Mouse (Mus musculus) midbrain, postnatal 0 days (tissue): Measurements from ENCODE around the gene Gm20388. TPM values are rescaled to one million over a fixed set of nuclear protein-coding genes. Genes with fewer than 3 reads are reported as not detected.
A peak's percentile ranks its signal among the peaks of the same experiment; 100 is the strongest.

Source experiments
- ATAC-seq: fragments of 200-750 bp; cut with Nextera tagmentation; 2 replicates; pipeline ENCODE4 v1.8.0; 2017; ENCODE audit warnings: moderate number of reproducible peaks, mild to moderate bottlenecking, moderate TSS enrichment, moderate library complexity; ENCODE audit not compliant: low FRiP score
- DNase-seq: peaks from one replicate; pipeline ENCODE4 v3.0.0-alpha.2; 2015; ENCODE audit warnings: low spot score
- H3K27ac ChIP-seq: fragments of 300-500 bp; sonication (generic); 2 replicates; pipeline ENCODE4 v1.5.1; 2014; ENCODE audit warnings: low read depth, mild to moderate bottlenecking, low read length, mixed read lengths
- H3K27me3 ChIP-seq: fragments of 300-500 bp; sonication (generic); 2 replicates; pipeline ENCODE4 v1.6.1; 2014; ENCODE audit warnings: low read length, control low read depth, mixed read lengths; ENCODE audit not compliant: insufficient read depth
- H3K36me3 ChIP-seq: fragments of 300-500 bp; sonication (generic); 2 replicates; pipeline ENCODE4 v1.6.1; 2014; ENCODE audit warnings: low read length, control low read depth, mixed read lengths; ENCODE audit not compliant: insufficient read depth
- H3K4me1 ChIP-seq: fragments of 300-500 bp; sonication (generic); 2 replicates; pipeline ENCODE4 v1.6.1; 2014; ENCODE audit warnings: mild to moderate bottlenecking, control low read depth, antibody characterized with exemption, low read length, mixed read lengths; ENCODE audit not compliant: insufficient read depth
- H3K4me2 ChIP-seq: fragments of 300-500 bp; sonication (generic); 2 replicates; pipeline ENCODE4 v1.6.1; 2014; ENCODE audit warnings: low read depth, mild to moderate bottlenecking, low read length, mixed read lengths; ENCODE audit not compliant: poor library complexity, severe bottlenecking
- H3K4me3 ChIP-seq: fragments of 300-500 bp; sonication (generic); 2 replicates; pipeline ENCODE4 v1.5.1; 2014; ENCODE audit warnings: low read depth, mild to moderate bottlenecking, low read length, moderate library complexity
- H3K9ac ChIP-seq: fragments of 300-500 bp; sonication (generic); replicated peaks from 2 replicates; pipeline ENCODE4 v1.6.1; 2014; ENCODE audit warnings: mild to moderate bottlenecking, low read length, moderate library complexity, mixed read lengths; ENCODE audit not compliant: poor library complexity, severe bottlenecking
- H3K9me3 ChIP-seq: fragments of 300-500 bp; sonication (generic); 2 replicates; pipeline ENCODE4 v1.6.1; 2016; ENCODE audit warnings: low read length, control low read depth
- CTCF ChIP-seq: IDR thresholded peaks from 2 replicates; pipeline ENCODE4 v1.5.1; 2016; ENCODE audit warnings: antibody characterized with exemption, mild to moderate bottlenecking
- WGBS: fragments of 180-500 bp; shearing (Covaris S2); extraction: QIAGEN DNeasy Blood & Tissue Kit; methylation state at CpG from one replicate; pipeline ENCODE4 v1.1.7; 2014; 5-methylcytosine and 5-hydroxymethylcytosine counted together
- polyA plus RNA-seq: library from polyadenylated mRNA; unstranded; fragments of >200 nt; fragmentation: Nextera tagmentation; extraction: Ambion mirVana; gene quantifications from 2 replicates; pipeline ENCODE4 v1.2.1, GENCODE M21; 2015
- total RNA-seq: library from RNA; depleted of rRNA; stranded (reverse); fragments of >200 nt; gene quantifications from 2 replicates; pipeline ENCODE4 v1.2.3, GENCODE M21; 2014

The Gm20388 gene
- total and polyA plus RNA-seq, 2 experiments from 2014 or later: 74.2 TPM; not detected in 1

GRCm38 (mm10) chr8:120176605-120177004, 266.0 kb downstream of the Gm20388 start:
- no peak for ATAC-seq
- no peak overlapping the region for H3K4me2 ChIP-seq
- TF ChIP-seq CTCF: peak; percentile 36; the same call in 1 of the 2 replicates
- 20% methylated on average over 4 of the region's 4 CpGs for WGBS
- H3K4me3 ChIP-seq: no peak overlapping the region
- H3K9me3 ChIP-seq: no peaks in the 10 kb centered on the region
- H3K9ac ChIP-seq: no peak overlapping the region; the same call in 1 of the 2 replicates
- peak; percentile 33 for DNase-seq
- H3K27ac ChIP-seq: peak overlapping the region; percentile 69; the same call in 1 of the 2 replicates
- peaks cover 4% of the 10 kb centered on the region; the same call in 1 of the 2 replicates for H3K27me3 ChIP-seq
- no peaks in the 10 kb centered on the region for H3K36me3 ChIP-seq
- H3K4me1 ChIP-seq: peaks cover 17% of the 10 kb centered on the region

- H3K27ac ChIP-seq: peak within 1 kb of the TSS; percentile 69
- H3K4me1 ChIP-seq: peaks cover 17% of the 10 kb centered on the region
- no peaks in the 10 kb centered on the region for H3K9me3 ChIP-seq
- H3K4me2 ChIP-seq: peak within 1 kb of the TSS; percentile 32
- under 1% methylated on average over 17 of the region's 26 CpGs for WGBS
- H3K4me3 ChIP-seq: no peak within 1 kb of the TSS
- DNase-seq: peak; percentile 91
- peak; percentile 58 for ATAC-seq
- no peaks in the 10 kb centered on the region for H3K36me3 ChIP-seq
- H3K27me3 ChIP-seq: peaks cover 4% of the 10 kb centered on the region; the same call in 1 of the 2 replicates
- no peak for TF ChIP-seq CTCF
- no peak within 1 kb of the TSS; the same call in 1 of the 2 replicates for H3K9ac ChIP-seq
Measured at GRCm38 (mm10) chr8:120177318-120178123, 266.9 kb downstream of the Gm20388 start, which contains the start of gene Fam92b. TSS of gene Fam92b (minus strand) at chr8:120177466.

- H3K27me3 ChIP-seq: peaks cover 4% of the 10 kb centered on the region; the same call in 1 of the 2 replicates
- ATAC-seq (no peak), DNase-seq (no peak)
- no peak overlapping the region for H3K9ac ChIP-seq
- 5% methylated on average over 10 of the region's 10 CpGs for WGBS
- TF ChIP-seq CTCF: no peak
- peak overlapping the region; percentile 32; the same call in 1 of the 2 replicates for H3K4me2 ChIP-seq
- no peaks in the 10 kb centered on the region for H3K36me3 ChIP-seq
- H3K9me3 ChIP-seq: no peaks in the 10 kb centered on the region
- peaks cover 17% of the 10 kb centered on the region for H3K4me1 ChIP-seq
- H3K27ac ChIP-seq: no peak overlapping the region
- no peak overlapping the region for H3K4me3 ChIP-seq
Measured at GRCm38 (mm10) chr8:120178124-120178514, 267.5 kb downstream of the Gm20388 start.

GRCm38 (mm10) chr8:120179027-120179431, 268.4 kb downstream of the Gm20388 start:
- under 1% methylated on average over 10 of the region's 10 CpGs for WGBS
- Histone ChIP-seq H3K4me2 (peak overlapping the region; percentile 32), H3K9me3 (no peaks in the 10 kb centered on the region), H3K36me3 (no peaks in the 10 kb centered on the region), H3K27ac (no peak overlapping the region), H3K4me3 (no peak overlapping the region), H3K4me1 (peaks cover 17% of the 10 kb centered on the region), H3K27me3 (peaks cover 4% of the 10 kb centered on the region; the same call in 1 of the 2 replicates), H3K9ac (no peak overlapping the region)
- ATAC-seq (peak; percentile 57), DNase-seq (peak; percentile 90)
- TF ChIP-seq CTCF: peak; percentile 98

- no peaks in the 10 kb centered on the region for H3K36me3 ChIP-seq
- H3K27ac ChIP-seq: no peak overlapping the region; the same call in 1 of the 2 replicates
- H3K4me2 ChIP-seq: no peak overlapping the region
- peaks cover 23% of the 10 kb centered on the region for H3K4me1 ChIP-seq
- 36% methylated on average over 7 of the region's 7 CpGs for WGBS
- no peak for DNase-seq
- TF ChIP-seq CTCF: no peak
- no peak overlapping the region for H3K4me3 ChIP-seq
- H3K9me3 ChIP-seq: no peaks in the 10 kb centered on the region
- H3K9ac ChIP-seq: no peak overlapping the region
- ATAC-seq: no peak
- H3K27me3 ChIP-seq: no peaks in the 10 kb centered on the region
Measured at GRCm38 (mm10) chr8:120180445-120180970, 269.9 kb downstream of the Gm20388 start.

GRCm38 (mm10) chr8:120181274-120181673, 270.6 kb downstream of the Gm20388 start:
- TF ChIP-seq CTCF: no peak
- WGBS: 87% methylated on average over 5 of the region's 5 CpGs
- DNase-seq (no peak), ATAC-seq (no peak)
- Histone ChIP-seq H3K9me3 (no peaks in the 10 kb centered on the region), H3K27ac (no peak overlapping the region), H3K36me3 (no peaks in the 10 kb centered on the region), H3K4me1 (peaks cover 26% of the 10 kb centered on the region), H3K4me3 (no peak overlapping the region), H3K9ac (no peak overlapping the region), H3K4me2 (no peak overlapping the region), H3K27me3 (no peaks in the 10 kb centered on the region)
